Mouse (Mus musculus) cerebellum, adult 2 months (tissue): ENCODE data around the gene Ghrhr.

Source experiments
- CTCF ChIP-seq: fragments of 200-500 bp; IDR thresholded peaks from 2 replicates; pipeline ENCODE4 v1.5.1; 2011; ENCODE audit warnings: low read depth, mild to moderate bottlenecking, control low read depth, low read length, moderate library complexity, borderline replicate concordance; ENCODE audit not compliant: insufficient read depth
- POLR2A ChIP-seq: fragments of 200-500 bp; IDR thresholded peaks from 2 replicates; pipeline ENCODE4 v1.6.1; 2011; ENCODE audit warnings: low read length, control low read depth, borderline replicate concordance; ENCODE audit not compliant: insufficient read depth

DNA sequence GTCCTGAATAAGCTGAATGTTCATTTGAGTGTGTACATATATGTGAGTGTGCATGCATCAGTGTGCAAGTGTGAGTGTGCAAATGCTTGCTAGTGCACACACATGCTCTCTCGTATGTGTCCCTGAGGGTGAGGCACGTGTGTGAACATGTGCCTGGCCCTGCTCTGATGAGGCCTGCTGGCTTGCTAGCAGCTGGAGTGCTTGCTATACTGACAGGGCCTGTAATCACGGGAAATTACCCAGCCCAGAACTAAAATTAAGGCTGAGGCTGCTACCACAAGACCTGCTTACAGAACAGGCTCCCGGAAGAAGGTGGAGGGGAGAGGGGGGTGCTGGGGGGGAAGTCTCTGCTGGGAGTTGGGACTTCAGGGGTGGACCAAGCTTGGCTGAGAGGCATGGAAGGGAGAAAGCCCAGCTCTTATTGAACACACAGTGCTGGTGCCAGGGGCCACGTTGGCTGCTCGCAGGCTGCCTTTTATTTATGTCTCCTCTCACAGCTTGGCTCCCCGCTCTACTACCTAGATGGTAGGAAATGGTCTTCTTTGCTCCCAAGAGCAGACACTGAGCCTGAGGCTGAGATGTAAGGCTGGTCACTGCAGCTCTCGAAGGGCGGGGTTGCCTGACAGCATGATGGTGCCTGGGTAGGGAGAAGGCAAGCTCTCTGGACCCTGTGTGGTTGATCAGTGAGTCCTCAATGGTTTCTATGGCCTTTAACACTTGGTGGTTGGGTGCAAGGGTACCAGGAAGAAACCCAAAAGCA is 23.0 kb downstream of the Ghrhr start:
- TF ChIP-seq POLR2A (no peak), CTCF (no peak)
